Mouse (Mus musculus): Measurements from ENCODE around the gene Col1a2.

Col1a2 gene

GRCm38 (mm10) chr6:4504603-4505131, at the start of gene Col1a2:
TSS of gene Col1a2 (plus strand) at chr6:4504814.
- no peak for DNase-seq (ENCODE audit: low spot score in 2 of 2)

GRCm38 (mm10) chr6:4455518-4455917, 49.1 kb upstream of the Col1a2 start:
- no peak for DNase-seq (ENCODE audit: low spot score in 2 of 2)

GRCm38 (mm10) chr6:4455961-4456617, 48.5 kb upstream of the Col1a2 start:
- no peak for DNase-seq (ENCODE audit: low spot score in 2 of 2)

GRCm38 (mm10) chr6:4456691-4457447, 47.7 kb upstream of the Col1a2 start:
- DNase-seq (ENCODE audit: low spot score in 2 of 2), result no peak

- DNase-seq (ENCODE audit: low spot score in 2 of 2), result no peak
These were observed 47.0 kb upstream of the Col1a2 start for GRCm38 (mm10) chr6:4457555-4457996.

- DNase-seq (ENCODE audit: low spot score in 2 of 2), result no peak
These were observed 39.3 kb upstream of the Col1a2 start for GRCm38 (mm10) chr6:4465320-4465719.

DNA sequence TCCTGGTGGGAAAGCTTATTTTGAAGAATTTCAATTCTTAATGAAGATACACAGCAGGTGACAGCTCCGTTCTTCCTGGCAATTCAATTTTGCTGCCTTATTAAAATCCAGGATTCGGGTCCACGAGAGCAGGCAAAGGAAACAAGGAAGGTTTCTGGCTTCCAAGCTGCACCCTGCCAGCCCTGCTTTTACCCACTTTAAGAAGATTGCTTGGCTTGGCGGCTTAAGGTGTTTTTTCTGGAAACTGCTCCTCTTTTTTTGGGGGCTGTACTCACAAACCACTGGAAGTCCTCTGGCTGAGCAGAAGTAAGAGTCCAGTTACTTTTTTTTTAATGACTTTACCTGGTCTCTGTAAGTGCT, 21.1 kb upstream of the Col1a2 start:
- DNase-seq (ENCODE audit: low spot score in 2 of 2), result no peak

- no peak for DNase-seq (ENCODE audit: low spot score in 2 of 2)
These were observed 20.5 kb upstream of the Col1a2 start for GRCm38 (mm10) chr6:4483937-4484601.

GRCm38 (mm10) chr6:4488349-4488748, 16.3 kb upstream of the Col1a2 start:
- DNase-seq (ENCODE audit: low spot score in 2 of 2), result no peak

GRCm38 (mm10) chr6:4488966-4489365, 15.6 kb upstream of the Col1a2 start:
- no peak for DNase-seq (ENCODE audit: low spot score in 2 of 2)

DNA sequence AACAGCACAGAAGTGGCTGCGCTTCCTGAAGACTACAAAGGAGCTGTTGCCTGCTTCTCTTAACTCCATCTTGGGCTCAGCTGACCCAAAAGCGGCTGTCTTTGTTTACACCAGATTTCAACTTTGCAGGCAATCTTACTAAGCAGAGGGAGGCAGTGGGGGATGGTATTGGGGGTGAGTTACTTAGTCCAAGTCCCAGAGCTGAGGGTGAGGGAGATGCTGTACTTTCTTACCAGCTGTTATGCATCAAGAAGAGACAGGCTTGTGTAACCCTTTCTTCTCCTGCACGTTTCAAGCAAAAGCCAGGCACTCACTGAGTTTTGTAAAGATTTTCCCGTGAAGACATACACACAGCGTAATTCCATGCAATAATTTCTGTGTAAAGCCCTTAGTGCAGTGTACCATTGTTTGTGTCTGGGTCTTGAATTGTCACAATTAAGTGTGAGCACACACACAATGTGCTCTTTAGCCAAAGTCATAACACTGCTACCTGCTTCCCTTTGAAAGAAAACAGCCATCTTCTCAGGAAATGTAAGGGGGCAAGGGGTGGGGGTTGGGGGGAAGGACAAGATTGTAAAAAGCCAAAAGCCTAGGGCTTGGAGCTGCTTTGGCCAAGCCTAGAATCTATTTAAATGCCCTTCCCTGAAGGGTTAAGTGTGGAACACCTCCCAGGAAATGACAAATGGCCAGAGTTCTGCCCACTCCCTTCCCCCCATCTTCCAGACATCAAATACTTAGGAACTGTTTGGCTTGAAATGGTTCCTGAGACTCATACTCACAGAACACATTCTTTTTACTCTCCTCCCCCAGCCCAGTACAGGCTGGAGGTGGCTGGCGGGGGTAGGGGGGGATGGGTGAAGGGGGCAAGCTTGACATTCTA, 15.0 kb upstream of the Col1a2 start:
- DNase-seq (ENCODE audit: low spot score in 2 of 2), result no peak

DNA sequence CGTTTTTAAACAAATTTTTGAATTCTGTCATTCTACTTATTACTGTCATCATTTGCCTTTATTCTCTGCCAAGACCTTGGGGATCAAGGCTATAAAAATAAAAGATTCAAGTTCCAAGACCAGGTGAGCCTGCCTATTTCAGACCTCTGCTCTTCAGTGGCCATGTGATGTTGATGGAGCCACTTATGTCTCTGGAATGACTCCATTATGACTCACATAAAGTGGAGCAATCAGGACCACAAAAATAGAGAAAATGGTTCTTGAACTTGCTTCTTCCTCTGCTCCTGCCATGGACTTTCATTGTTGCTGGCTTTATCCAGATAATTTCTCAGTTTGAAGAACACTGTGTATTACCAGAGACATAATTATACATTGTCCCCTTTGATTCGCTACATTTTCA, 10.9 kb upstream of the Col1a2 start:
- DNase-seq (ENCODE audit: low spot score in 2 of 2), result no peak

- no peak for DNase-seq (ENCODE audit: low spot score in 2 of 2)
These were observed 8.2 kb upstream of the Col1a2 start for GRCm38 (mm10) chr6:4496428-4496827.

- DNase-seq (ENCODE audit: low spot score in 2 of 2), result no peak
These were observed 1.5 kb upstream of the Col1a2 start for GRCm38 (mm10) chr6:4503106-4503505.

GRCm38 (mm10) chr6:4505158-4505997, 764 bp downstream of the Col1a2 start:
- no peak for DNase-seq (ENCODE audit: low spot score in 2 of 2)

GRCm38 (mm10) chr6:4506106-4506505, 1.5 kb downstream of the Col1a2 start:
- DNase-seq (ENCODE audit: low spot score in 2 of 2), result no peak

GRCm38 (mm10) chr6:4506791-4507190, 2.2 kb downstream of the Col1a2 start:
- no peak for DNase-seq (ENCODE audit: low spot score in 2 of 2)

DNA sequence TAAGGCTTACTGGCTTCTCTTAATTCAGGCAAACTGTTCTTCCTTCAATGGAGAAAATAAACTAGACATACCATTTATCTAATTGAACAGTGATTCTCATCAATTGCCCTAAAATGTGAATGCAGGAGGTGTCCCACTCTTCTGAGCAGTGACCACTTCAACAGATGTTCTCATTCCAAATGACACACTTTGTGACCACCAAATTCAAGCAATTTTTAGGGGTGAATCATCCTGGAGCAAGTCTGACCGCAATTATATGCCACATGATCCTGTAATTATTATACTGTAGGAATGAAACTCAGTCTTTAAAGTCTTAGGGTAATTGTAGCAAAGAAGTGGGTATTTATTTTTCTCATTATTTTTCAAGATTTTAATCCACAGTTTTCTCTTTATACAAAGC, 2.7 kb downstream of the Col1a2 start:
- no peak for DNase-seq (ENCODE audit: low spot score in 2 of 2)

DNA sequence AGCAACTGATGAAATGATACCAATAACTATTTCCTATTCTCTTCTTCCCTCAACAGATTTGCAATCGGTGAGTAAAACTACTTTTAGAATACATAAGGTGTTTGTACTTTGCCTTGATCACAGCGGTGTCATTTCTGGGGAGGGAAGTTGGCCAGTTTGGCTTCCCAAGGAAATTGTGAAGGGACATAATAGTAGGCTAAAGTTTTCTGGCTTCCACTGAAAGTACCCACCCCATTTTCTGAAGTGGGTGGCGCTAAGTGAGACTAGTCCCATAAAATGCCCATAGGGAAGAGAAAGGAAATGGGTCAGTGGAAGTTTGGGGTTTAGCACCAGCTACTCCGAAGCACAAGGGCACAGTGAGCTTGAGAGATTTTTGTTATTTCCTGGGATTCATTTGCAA, 3.7 kb downstream of the Col1a2 start:
- no peak for DNase-seq (ENCODE audit: low spot score in 2 of 2)

DNA sequence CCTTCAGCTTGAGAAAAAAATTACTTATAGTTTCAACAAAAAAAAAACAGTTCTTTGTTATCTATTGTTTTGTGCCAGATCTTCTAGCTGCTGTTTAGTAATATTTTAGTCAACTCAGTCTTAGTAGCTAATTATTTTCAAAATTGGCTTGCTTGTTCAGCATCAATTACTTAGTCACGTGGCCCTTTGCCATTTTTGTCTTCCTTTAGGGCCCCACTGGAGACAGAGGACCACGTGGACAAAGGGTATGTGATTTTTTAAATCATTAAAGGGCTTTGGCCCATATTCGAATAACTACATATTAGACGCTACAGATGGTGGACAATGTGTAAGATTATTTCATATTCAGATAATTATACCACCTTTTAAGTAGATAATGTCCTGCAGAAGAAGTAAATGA, 4.8 kb downstream of the Col1a2 start:
- no peak for DNase-seq (ENCODE audit: low spot score in 2 of 2)

- DNase-seq (ENCODE audit: low spot score in 2 of 2), result no peak
These were observed 10.1 kb downstream of the Col1a2 start for GRCm38 (mm10) chr6:4514671-4515070.

All from spleen, postnatal 14 days (tissue).